Mouse (Mus musculus): ENCODE measurements around the gene Rhox4b.
"Not testable (repeated sequence)": the region's sequence is repeated elsewhere in the genome, so short reads cannot be mapped to it uniquely, and the experiment has no call there.

Gene Rhox4b

DNA sequence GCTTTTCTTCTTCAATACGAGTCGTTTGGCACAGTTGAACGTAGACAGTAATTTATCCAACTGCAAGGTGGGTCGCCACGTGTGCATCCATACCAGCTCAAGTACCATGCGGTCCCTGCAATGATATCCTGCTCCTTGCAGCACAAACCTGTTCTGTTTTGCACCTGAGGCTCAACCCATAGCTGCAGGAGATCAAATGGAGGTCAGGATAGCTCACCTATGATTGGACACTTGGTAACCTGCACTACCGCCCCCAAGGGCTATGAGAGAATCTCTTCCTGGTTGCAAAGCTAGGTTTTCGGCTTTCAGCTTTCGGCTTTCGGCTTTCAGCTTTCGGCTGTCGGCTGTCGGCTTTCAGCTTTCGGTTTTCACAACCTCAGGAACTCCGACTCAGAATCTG is at the start of gene Rhox4b:
Gene Rhox4b, plus strand, starts transcription at position 301 of the 400 bp plus-strand sequence.
- DNase-seq (ENCODE audit: low spot score), result not testable (repeated sequence)

DNA sequence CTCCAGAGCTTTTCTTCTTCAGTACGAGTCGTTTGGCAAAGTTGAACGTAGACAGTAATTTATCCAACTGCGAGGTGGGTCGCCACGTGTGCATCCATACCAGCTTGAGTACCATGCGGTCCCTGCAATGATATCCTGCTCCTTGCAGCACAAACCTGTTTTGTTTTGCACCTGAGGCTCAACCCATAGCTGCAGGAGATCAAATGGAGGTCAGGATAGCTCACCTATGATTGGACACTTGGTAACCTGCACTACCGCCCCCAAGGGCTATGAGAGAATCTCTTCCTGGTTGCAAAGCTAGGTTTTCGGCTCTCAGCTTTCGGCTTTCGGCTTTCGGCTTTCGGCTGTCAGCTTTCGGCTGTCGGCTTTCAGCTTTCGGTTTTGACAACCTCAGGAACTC is 41.7 kb upstream of the Rhox4b start, which contains the start of gene Rhox4a2:
Gene Rhox4a2, plus strand, starts transcription at position 301 of the 400 bp plus-strand sequence.
- not testable (repeated sequence) for DNase-seq (ENCODE audit: low spot score)

DNA sequence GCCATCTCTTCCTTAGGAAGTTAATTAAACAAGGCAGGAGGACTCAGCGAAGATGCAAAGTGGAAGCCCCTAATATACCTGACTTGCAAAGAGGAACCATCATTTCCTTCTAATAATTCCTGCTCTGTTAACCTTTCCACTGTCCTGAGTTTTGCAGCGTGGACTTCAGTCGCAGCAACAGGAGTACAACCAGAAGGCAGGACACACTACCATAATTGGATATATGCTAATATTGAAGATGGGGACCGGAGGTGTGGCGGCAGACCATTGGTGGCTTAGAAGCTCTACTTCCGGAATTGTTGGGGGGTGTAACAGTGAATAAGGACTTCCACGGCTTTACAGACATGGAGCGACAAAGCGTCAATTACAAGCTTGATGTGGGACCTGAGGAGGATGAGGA is 20.5 kb upstream of the Rhox4b start, which contains the start of gene Rhox2b:
Gene Rhox2b, plus strand, starts transcription at position 301 of the 400 bp plus-strand sequence.
- DNase-seq (ENCODE audit: low spot score), result not testable (repeated sequence)

DNA sequence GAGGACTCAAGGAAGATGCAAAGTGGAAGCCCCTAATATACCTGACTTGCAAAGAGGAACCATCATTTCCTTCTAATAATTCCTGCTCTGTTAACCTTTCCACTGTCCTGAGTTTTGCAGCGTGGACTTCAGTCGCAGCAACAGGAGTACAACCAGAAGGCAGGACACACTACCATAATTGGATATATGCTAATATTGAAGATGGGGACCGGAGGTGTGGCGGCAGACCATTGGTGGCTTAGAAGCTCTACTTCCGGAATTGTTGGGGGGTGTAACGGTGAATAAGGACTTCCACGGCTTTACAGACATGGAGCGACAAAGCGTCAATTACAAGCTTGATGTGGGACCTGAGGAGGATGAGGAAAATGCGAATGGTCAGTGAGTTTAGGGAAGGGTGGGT is 21.1 kb downstream of the Rhox4b start, which contains the start of gene Rhox2c:
Gene Rhox2c, plus strand, starts transcription at position 301 of the 400 bp plus-strand sequence.
- DNase-seq (ENCODE audit: low spot score), result not testable (repeated sequence)

DNA sequence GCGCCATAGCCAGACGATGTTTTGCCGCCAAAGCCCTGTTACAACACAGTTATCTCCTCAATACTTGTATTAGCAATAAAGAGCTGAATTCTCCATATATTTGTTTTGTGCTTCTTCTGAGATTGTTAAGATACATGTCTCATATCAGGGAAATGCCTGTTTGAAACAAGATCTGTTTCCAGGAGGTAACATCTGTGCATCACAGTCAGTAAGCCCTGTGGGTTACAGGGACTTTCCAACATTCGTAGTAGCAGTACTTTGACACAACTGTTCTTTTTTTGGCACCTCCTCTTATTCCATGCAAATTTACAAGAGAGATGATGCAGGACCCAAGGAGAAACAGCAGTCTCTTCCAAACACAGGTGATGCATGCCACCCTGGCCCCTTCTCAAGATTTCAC is 26.0 kb downstream of the Rhox4b start, which contains the start of gene Rhox3c:
Gene Rhox3c, plus strand, starts transcription at position 301 of the 400 bp plus-strand sequence.
- not testable (repeated sequence) for DNase-seq (ENCODE audit: low spot score)

GRCm38 (mm10) chrX:37480037-37480436 is 47.7 kb downstream of the Rhox4b start, which contains the start of gene Rhox4c:
TSS of gene Rhox4c (plus strand) at chrX:37480337.
- not testable (repeated sequence) for DNase-seq (ENCODE audit: low spot score)
